Mouse (Mus musculus): ENCODE results near the gene Ift27.
A peak's percentile ranks its signal among the peaks of the same experiment; 100 is the strongest.

Ift27 gene

GRCm38 (mm10) chr15:78173972-78174886, at the start of gene Ift27:
Gene Ift27, minus strand, starts transcription at chr15:78174107.
- DNase-seq (ENCODE audit: low read depth, low spot score), result peak; percentile 99
- no peaks in the 10 kb centered on the region for H3K36me3 ChIP-seq (ENCODE audit: control insufficient read depth, insufficient read depth, low read length, poor library complexity, severe bottlenecking)
- H3K27me3 ChIP-seq (ENCODE audit: control insufficient read depth, insufficient read depth, low read length, poor library complexity, severe bottlenecking), result no peaks in the 10 kb centered on the region

DNA sequence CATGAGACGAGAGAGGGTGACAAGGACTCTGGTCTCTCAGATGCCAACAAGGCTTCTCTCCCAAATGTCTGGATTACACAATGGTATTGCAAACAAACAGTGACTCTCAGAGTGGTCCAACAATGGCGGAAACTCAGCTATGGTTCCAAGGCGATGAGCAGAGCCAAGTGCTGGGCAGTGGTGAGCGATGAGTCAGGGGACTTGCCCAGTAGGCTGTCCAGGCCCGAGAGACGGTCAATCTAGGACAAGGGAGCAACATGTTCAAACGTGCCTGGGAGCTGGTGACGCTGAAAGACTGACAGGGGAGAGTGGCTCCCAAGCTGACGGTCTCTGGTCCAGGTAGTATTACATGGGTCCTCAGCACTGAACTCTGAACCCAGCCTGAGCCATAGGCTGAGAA, 41.4 kb upstream of the Ift27 start:
- DNase-seq (ENCODE audit: low read depth, low spot score), result no peak
- no peaks in the 10 kb centered on the region for H3K36me3 ChIP-seq (ENCODE audit: control insufficient read depth, insufficient read depth, low read length, poor library complexity, severe bottlenecking)
- H3K27me3 ChIP-seq (ENCODE audit: control insufficient read depth, insufficient read depth, low read length, poor library complexity, severe bottlenecking), result no peaks in the 10 kb centered on the region

GRCm38 (mm10) chr15:78211367-78211766, 37.5 kb upstream of the Ift27 start:
- DNase-seq (ENCODE audit: low read depth, low spot score), result no peak
- Histone ChIP-seq H3K27me3 (ENCODE audit: control insufficient read depth, insufficient read depth, low read length, poor library complexity, severe bottlenecking) (no peaks in the 10 kb centered on the region), H3K36me3 (ENCODE audit: control insufficient read depth, insufficient read depth, low read length, poor library complexity, severe bottlenecking) (no peaks in the 10 kb centered on the region)

GRCm38 (mm10) chr15:78210203-78210602, 36.3 kb upstream of the Ift27 start:
- peak; percentile 22 for DNase-seq (ENCODE audit: low read depth, low spot score)
- Histone ChIP-seq H3K36me3 (ENCODE audit: control insufficient read depth, insufficient read depth, low read length, poor library complexity, severe bottlenecking) (no peaks in the 10 kb centered on the region), H3K27me3 (ENCODE audit: control insufficient read depth, insufficient read depth, low read length, poor library complexity, severe bottlenecking) (no peaks in the 10 kb centered on the region)

GRCm38 (mm10) chr15:78206312-78206711, 32.4 kb upstream of the Ift27 start, which contains the start of gene Pvalb:
Gene Pvalb, minus strand, starts transcription at chr15:78206400.
- Histone ChIP-seq H3K27me3 (ENCODE audit: control insufficient read depth, insufficient read depth, low read length, poor library complexity, severe bottlenecking) (no peaks in the 10 kb centered on the region), H3K36me3 (ENCODE audit: control insufficient read depth, insufficient read depth, low read length, poor library complexity, severe bottlenecking) (no peaks in the 10 kb centered on the region)
- no peak for DNase-seq (ENCODE audit: low read depth, low spot score)

- Histone ChIP-seq H3K27me3 (ENCODE audit: control insufficient read depth, insufficient read depth, low read length, poor library complexity, severe bottlenecking) (no peaks in the 10 kb centered on the region), H3K36me3 (ENCODE audit: control insufficient read depth, insufficient read depth, low read length, poor library complexity, severe bottlenecking) (no peaks in the 10 kb centered on the region)
- no peak for DNase-seq (ENCODE audit: low read depth, low spot score)
Measured at GRCm38 (mm10) chr15:78205192-78205591, 31.3 kb upstream of the Ift27 start.

- DNase-seq (ENCODE audit: low read depth, low spot score), result peak; percentile 42
- no peaks in the 10 kb centered on the region for H3K27me3 ChIP-seq (ENCODE audit: control insufficient read depth, insufficient read depth, low read length, poor library complexity, severe bottlenecking)
Measured at GRCm38 (mm10) chr15:78204053-78204847, 30.3 kb upstream of the Ift27 start.

GRCm38 (mm10) chr15:78195096-78195880, 21.4 kb upstream of the Ift27 start:
- no peaks in the 10 kb centered on the region for H3K27me3 ChIP-seq (ENCODE audit: control insufficient read depth, insufficient read depth, low read length, poor library complexity, severe bottlenecking)
- no peaks in the 10 kb centered on the region for H3K36me3 ChIP-seq (ENCODE audit: control insufficient read depth, insufficient read depth, low read length, poor library complexity, severe bottlenecking)
- DNase-seq (ENCODE audit: low read depth, low spot score), result no peak

More at GRCm38 (mm10) chr15:78204053-78204847, 30.3 kb upstream of the Ift27 start:
- H3K36me3 ChIP-seq (ENCODE audit: control insufficient read depth, insufficient read depth, low read length, poor library complexity, severe bottlenecking), result no peaks in the 10 kb centered on the region

- Histone ChIP-seq H3K27me3 (ENCODE audit: control insufficient read depth, insufficient read depth, low read length, poor library complexity, severe bottlenecking) (no peaks in the 10 kb centered on the region), H3K36me3 (ENCODE audit: control insufficient read depth, insufficient read depth, low read length, poor library complexity, severe bottlenecking) (no peaks in the 10 kb centered on the region)
- DNase-seq (ENCODE audit: low read depth, low spot score), result no peak
Measured at GRCm38 (mm10) chr15:78194320-78194719, 20.4 kb upstream of the Ift27 start.

DNA sequence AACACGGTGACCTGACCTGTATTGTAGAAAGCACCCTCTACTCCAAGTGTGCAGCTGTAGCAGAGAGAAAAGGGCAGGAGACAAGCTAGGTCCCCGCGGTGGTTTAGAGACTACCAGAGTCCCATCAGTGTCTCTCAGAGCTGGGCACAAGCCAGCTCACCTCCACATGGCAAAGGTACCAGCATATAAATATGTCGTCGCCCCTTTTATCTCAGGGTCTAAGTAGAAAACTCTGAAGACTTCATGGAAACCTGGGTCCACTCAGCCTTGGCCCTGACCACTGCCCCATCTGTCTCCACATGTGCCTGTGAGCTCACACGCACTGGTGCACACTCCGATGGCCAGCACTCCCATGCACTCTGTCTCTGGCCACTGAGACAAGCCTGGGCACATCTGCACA, 15.7 kb upstream of the Ift27 start:
- no peaks in the 10 kb centered on the region for H3K36me3 ChIP-seq (ENCODE audit: control insufficient read depth, insufficient read depth, low read length, poor library complexity, severe bottlenecking)
- no peak for DNase-seq (ENCODE audit: low read depth, low spot score)
- H3K27me3 ChIP-seq (ENCODE audit: control insufficient read depth, insufficient read depth, low read length, poor library complexity, severe bottlenecking), result no peaks in the 10 kb centered on the region

GRCm38 (mm10) chr15:78188546-78188945, 14.6 kb upstream of the Ift27 start:
- DNase-seq (ENCODE audit: low read depth, low spot score), result no peak
- Histone ChIP-seq H3K27me3 (ENCODE audit: control insufficient read depth, insufficient read depth, low read length, poor library complexity, severe bottlenecking) (no peaks in the 10 kb centered on the region), H3K36me3 (ENCODE audit: control insufficient read depth, insufficient read depth, low read length, poor library complexity, severe bottlenecking) (no peaks in the 10 kb centered on the region)

- Histone ChIP-seq H3K27me3 (ENCODE audit: control insufficient read depth, insufficient read depth, low read length, poor library complexity, severe bottlenecking) (no peaks in the 10 kb centered on the region), H3K36me3 (ENCODE audit: control insufficient read depth, insufficient read depth, low read length, poor library complexity, severe bottlenecking) (no peaks in the 10 kb centered on the region)
- DNase-seq (ENCODE audit: low read depth, low spot score), result no peak
Measured at GRCm38 (mm10) chr15:78186906-78187305, 13.0 kb upstream of the Ift27 start.

DNA sequence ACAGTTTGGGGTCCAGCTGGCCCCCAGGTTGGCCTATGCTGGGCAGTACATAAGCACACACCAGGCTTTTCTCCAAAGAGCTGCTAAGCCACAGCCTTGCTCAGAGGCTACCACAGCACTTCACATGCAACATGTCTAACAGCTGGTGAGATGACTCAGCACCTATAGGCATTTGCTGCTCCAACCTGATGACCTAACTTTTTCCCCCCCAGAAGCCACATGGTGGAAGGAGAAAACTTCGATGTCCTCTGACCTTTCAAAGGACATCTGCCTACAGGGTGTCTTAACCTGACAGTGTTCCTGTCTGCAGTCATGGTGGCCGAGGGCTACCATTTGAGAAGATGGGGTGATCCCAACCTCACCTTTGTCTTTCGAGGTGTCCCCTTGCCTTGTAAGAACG, 11.7 kb upstream of the Ift27 start:
- DNase-seq (ENCODE audit: low read depth, low spot score), result no peak
- no peaks in the 10 kb centered on the region for H3K27me3 ChIP-seq (ENCODE audit: control insufficient read depth, insufficient read depth, low read length, poor library complexity, severe bottlenecking)
- no peaks in the 10 kb centered on the region for H3K36me3 ChIP-seq (ENCODE audit: control insufficient read depth, insufficient read depth, low read length, poor library complexity, severe bottlenecking)

DNA sequence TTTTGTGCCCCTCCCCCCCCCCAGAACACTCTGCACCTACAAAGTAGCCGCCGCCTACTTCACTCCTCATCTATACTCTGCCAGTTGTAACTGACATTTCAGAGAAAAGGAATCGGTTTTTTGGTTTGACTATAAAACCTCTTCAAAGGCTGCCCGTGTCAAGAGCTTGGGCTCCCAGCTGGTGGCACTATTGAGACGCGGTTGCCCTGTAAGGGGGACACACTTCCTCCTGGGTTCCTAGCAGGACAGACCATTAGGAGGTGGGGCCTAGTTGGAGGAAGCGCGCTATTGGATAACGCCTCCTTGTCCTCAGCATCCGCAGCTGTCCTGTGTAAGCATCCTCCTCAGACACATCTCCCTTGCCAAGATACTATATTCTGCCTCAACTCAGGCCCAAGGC, 10.9 kb upstream of the Ift27 start:
- Histone ChIP-seq H3K36me3 (ENCODE audit: control insufficient read depth, insufficient read depth, low read length, poor library complexity, severe bottlenecking) (no peaks in the 10 kb centered on the region), H3K27me3 (ENCODE audit: control insufficient read depth, insufficient read depth, low read length, poor library complexity, severe bottlenecking) (no peaks in the 10 kb centered on the region)
- DNase-seq (ENCODE audit: low read depth, low spot score), result peak; percentile 64
